Mouse (Mus musculus) spleen, adult 2 months (tissue): ENCODE measurements around the gene Gm20661.

Experiments
- CTCF ChIP-seq: fragments of 200-500 bp; IDR thresholded peaks from 2 replicates; pipeline ENCODE4 v1.5.1; 2011; ENCODE audit warnings: mild to moderate bottlenecking, inconsistent platforms; ENCODE audit not compliant: insufficient read depth, insufficient read length, insufficient replicate concordance; ENCODE audit errors: extremely low read depth
- POLR2A ChIP-seq: fragments of 200-500 bp; IDR thresholded peaks from 2 replicates; pipeline ENCODE4 v1.6.1; 2011; ENCODE audit warnings: low read depth, low read length, inconsistent platforms

- TF ChIP-seq CTCF = no peak
- TF ChIP-seq POLR2A = no peak
These were observed 27.5 kb downstream of the Gm20661 start for GRCm38 (mm10) chr9:108010385-108010784.
